Mouse (Mus musculus) heart, embryonic 14.5 days (tissue): Measurements from ENCODE around the gene Itgae. TPM values are rescaled to one million over a fixed set of nuclear protein-coding genes. Genes with fewer than 3 reads are reported as not detected.

ENCODE experiments used
- ATAC-seq: fragments of 200-750 bp; cut with Nextera tagmentation; 2 replicates; pipeline ENCODE4 v1.8.0; 2017; ENCODE audit warnings: low read depth, moderate TSS enrichment; ENCODE audit not compliant: insufficient number of reproducible peaks, insufficient read depth, low FRiP score
- H3K27ac ChIP-seq, 2 experiments: fragments of 200-500 bp in 1 of 2; fragments of 300-500 bp in 1 of 2; sonication (generic) in 1 of 2; replicated peaks in 1 of 2; 2 replicates each; pipeline ENCODE4 v1.5.1; 2012 to 2014; ENCODE audit warnings: low read depth in 2 of 2, low read length in 2 of 2, control low read depth in 1 of 2, mild to moderate bottlenecking in 1 of 2, mixed read lengths in 1 of 2; ENCODE audit not compliant: control insufficient read depth in 1 of 2, insufficient read depth in 1 of 2
- H3K27me3 ChIP-seq: fragments of 300-500 bp; sonication (generic); 2 replicates; pipeline ENCODE4 v1.6.1; 2014; ENCODE audit warnings: mild to moderate bottlenecking, low read length, control low read depth; ENCODE audit not compliant: control insufficient read depth, insufficient read depth
- H3K36me3 ChIP-seq: fragments of 300-500 bp; sonication (generic); 2 replicates; pipeline ENCODE4 v1.6.1; 2014; ENCODE audit warnings: mild to moderate bottlenecking, control low read depth, low read length, mixed read lengths; ENCODE audit not compliant: control insufficient read depth, insufficient read depth
- H3K4me1 ChIP-seq, 2 experiments: fragments of 200-500 bp in 1 of 2; fragments of 300-500 bp in 1 of 2; sonication (generic) in 1 of 2; 2 replicates each; pipeline ENCODE4 v1.6.1; 2012 to 2014; ENCODE audit warnings: low read length in 2 of 2, control low read depth in 1 of 2, mixed read lengths in 1 of 2; ENCODE audit not compliant: control insufficient read depth in 2 of 2, insufficient read depth in 2 of 2
- H3K4me2 ChIP-seq: fragments of 300-500 bp; sonication (generic); 2 replicates; pipeline ENCODE4 v1.6.1; 2014; ENCODE audit warnings: mild to moderate bottlenecking, low read length
- H3K4me3 ChIP-seq, 2 experiments: fragments of 200-500 bp in 1 of 2; fragments of 300-500 bp in 1 of 2; sonication (generic) in 1 of 2; 2 replicates each; pipeline ENCODE4 v1.5.1; 2012 to 2014; ENCODE audit warnings: low read length in 2 of 2, mild to moderate bottlenecking in 2 of 2, control low read depth in 1 of 2, low read depth in 1 of 2, moderate library complexity in 1 of 2; ENCODE audit not compliant: control insufficient read depth in 1 of 2, insufficient read depth in 1 of 2
- H3K9ac ChIP-seq: fragments of 300-500 bp; sonication (generic); 2 replicates; pipeline ENCODE4 v1.6.1; 2014; ENCODE audit warnings: mild to moderate bottlenecking, low read length
- H3K9me3 ChIP-seq: fragments of 300-500 bp; sonication (generic); 2 replicates; pipeline ENCODE4 v1.6.1; 2016; ENCODE audit warnings: low read length, control low read depth; ENCODE audit not compliant: control insufficient read depth
- WGBS: fragments of 180-500 bp; shearing (Covaris S2); extraction: QIAGEN DNeasy Blood & Tissue Kit; methylation state at CpG from one replicate; pipeline ENCODE4 v1.1.7; 2014; 5-methylcytosine and 5-hydroxymethylcytosine counted together
- polyA plus RNA-seq: library from polyadenylated mRNA; unstranded; fragments of >200 nt; fragmentation: Nextera tagmentation; extraction: Ambion mirVana; gene quantifications from 2 replicates; pipeline ENCODE4 v1.2.1, GENCODE M21; 2014

The Itgae gene
- polyA plus RNA-seq, 1 experiment from 2014 or later, result 0.22 TPM

- H3K27me3 ChIP-seq, result no peaks in the 10 kb centered on the region
- WGBS, result 68% methylated on average over 6 of the region's 6 CpGs
- peaks cover 16% of the 10 kb centered on the region for H3K36me3 ChIP-seq
- H3K9ac ChIP-seq, result no peak overlapping the region
- no peak overlapping the region for H3K27ac ChIP-seq
- no peaks in the 10 kb centered on the region for H3K9me3 ChIP-seq
- no peak overlapping the region for H3K4me2 ChIP-seq
- no peak overlapping the region for H3K4me3 ChIP-seq
- H3K4me1 ChIP-seq, result peaks cover 10 to 17% of the 10 kb centered on the region in 2 experiments; a peak in 3 of 4 replicates
- ATAC-seq, result no peak
These were observed 78.2 kb downstream of the Itgae start for GRCm38 (mm10) chr11:73168576-73168975.

- Histone ChIP-seq H3K36me3 (peaks cover 22% of the 10 kb centered on the region), H3K4me2 (no peak overlapping the region), H3K4me3 (no peak overlapping the region), H3K4me1 (peaks cover 10 to 17% of the 10 kb centered on the region in 2 experiments; a peak in 3 of 4 replicates), H3K9me3 (no peaks in the 10 kb centered on the region), H3K27me3 (no peaks in the 10 kb centered on the region), H3K9ac (no peak overlapping the region), H3K27ac (no peak overlapping the region)
- WGBS, result 33% methylated on average over 4 of the region's 4 CpGs
- ATAC-seq, result no peak
These were observed 78.8 kb downstream of the Itgae start for GRCm38 (mm10) chr11:73169231-73169630.

- ATAC-seq, result no peak
- Histone ChIP-seq H3K4me2 (no peak overlapping the region), H3K4me1 (peaks cover 12 to 30% of the 10 kb centered on the region in 2 experiments; a peak in 3 of 4 replicates), H3K27ac (peak overlapping the region in 1 of 2 experiments; percentile 55; a peak in 2 of 4 replicates), H3K9ac (peak overlapping the region; percentile 30), H3K36me3 (peaks cover 34% of the 10 kb centered on the region), H3K27me3 (no peaks in the 10 kb centered on the region), H3K9me3 (no peaks in the 10 kb centered on the region), H3K4me3 (no peak overlapping the region)
- 34% methylated on average over 5 of the region's 5 CpGs for WGBS
These were observed 81.8 kb downstream of the Itgae start for GRCm38 (mm10) chr11:73172186-73172585.

- H3K4me1 ChIP-seq, result peaks cover 20 to 40% of the 10 kb centered on the region in 2 experiments
- H3K27ac ChIP-seq, result no peak overlapping the region
- H3K9ac ChIP-seq, result peak overlapping the region; percentile 95
- peak overlapping the region; percentile 81 for H3K4me2 ChIP-seq
- H3K27me3 ChIP-seq, result no peaks in the 10 kb centered on the region
- ATAC-seq, result no peak
- H3K4me3 ChIP-seq, result peak overlapping the region; percentile 65 to 99; a peak in 3 of 4 replicates
- peaks cover 48% of the 10 kb centered on the region for H3K36me3 ChIP-seq
- no peaks in the 10 kb centered on the region for H3K9me3 ChIP-seq
- WGBS, result 44% methylated on average over 8 of the region's 8 CpGs
These were observed 85.2 kb downstream of the Itgae start for GRCm38 (mm10) chr11:73175612-73176011.

GRCm38 (mm10) chr11:73176186-73176585 is 85.8 kb downstream of the Itgae start:
- WGBS, result under 1% methylated on average over 15 of the region's 15 CpGs
- Histone ChIP-seq H3K36me3 (peaks cover 47% of the 10 kb centered on the region), H3K4me1 (peaks cover 20 to 40% of the 10 kb centered on the region in 2 experiments), H3K27me3 (no peaks in the 10 kb centered on the region), H3K9me3 (no peaks in the 10 kb centered on the region), H3K4me3 (peak overlapping the region; percentile 65 to 99), H3K9ac (peak overlapping the region; percentile 95), H3K27ac (peak overlapping the region in 1 of 2 experiments; percentile 76; a peak in 1 of 4 replicates), H3K4me2 (peak overlapping the region; percentile 81)
- ATAC-seq, result no peak

GRCm38 (mm10) chr11:73176608-73177508 is 86.5 kb downstream of the Itgae start, which contains the start of the genes Emc6 and Tax1bp3:
Emc6 (minus strand) TSS chr11:73177037.
Tax1bp3 (plus strand) TSS chr11:73177083.
- Histone ChIP-seq H3K4me3 (peak within 1 kb of the TSS; percentile 99), H3K27ac (peak within 1 kb of the TSS; percentile 98 to 100), H3K4me1 (peaks cover 17 to 35% of the 10 kb centered on the region in 2 experiments), H3K27me3 (no peaks in the 10 kb centered on the region), H3K36me3 (peaks cover 43% of the 10 kb centered on the region), H3K4me2 (peak within 1 kb of the TSS; percentile 81), H3K9ac (peak within 1 kb of the TSS; percentile 95), H3K9me3 (no peaks in the 10 kb centered on the region)
- under 1% methylated on average over 81 of the region's 81 CpGs for WGBS
- peak; percentile 97 for ATAC-seq

GRCm38 (mm10) chr11:73177509-73177875 is 87.1 kb downstream of the Itgae start:
- H3K4me3 ChIP-seq, result peak overlapping the region; percentile 99
- H3K27me3 ChIP-seq, result no peaks in the 10 kb centered on the region
- H3K27ac ChIP-seq, result peak overlapping the region; percentile 98 to 100
- H3K36me3 ChIP-seq, result peaks cover 49% of the 10 kb centered on the region
- H3K9me3 ChIP-seq, result no peaks in the 10 kb centered on the region
- under 1% methylated on average over 28 of the region's 28 CpGs for WGBS
- ATAC-seq, result peak; percentile 87
- H3K9ac ChIP-seq, result peak overlapping the region; percentile 94
- H3K4me1 ChIP-seq, result peaks cover 12 to 28% of the 10 kb centered on the region in 2 experiments
- H3K4me2 ChIP-seq, result peak overlapping the region; percentile 70
